ENCODE assay signal across 20 mouse cellular contexts in the genomic region with DNA sequence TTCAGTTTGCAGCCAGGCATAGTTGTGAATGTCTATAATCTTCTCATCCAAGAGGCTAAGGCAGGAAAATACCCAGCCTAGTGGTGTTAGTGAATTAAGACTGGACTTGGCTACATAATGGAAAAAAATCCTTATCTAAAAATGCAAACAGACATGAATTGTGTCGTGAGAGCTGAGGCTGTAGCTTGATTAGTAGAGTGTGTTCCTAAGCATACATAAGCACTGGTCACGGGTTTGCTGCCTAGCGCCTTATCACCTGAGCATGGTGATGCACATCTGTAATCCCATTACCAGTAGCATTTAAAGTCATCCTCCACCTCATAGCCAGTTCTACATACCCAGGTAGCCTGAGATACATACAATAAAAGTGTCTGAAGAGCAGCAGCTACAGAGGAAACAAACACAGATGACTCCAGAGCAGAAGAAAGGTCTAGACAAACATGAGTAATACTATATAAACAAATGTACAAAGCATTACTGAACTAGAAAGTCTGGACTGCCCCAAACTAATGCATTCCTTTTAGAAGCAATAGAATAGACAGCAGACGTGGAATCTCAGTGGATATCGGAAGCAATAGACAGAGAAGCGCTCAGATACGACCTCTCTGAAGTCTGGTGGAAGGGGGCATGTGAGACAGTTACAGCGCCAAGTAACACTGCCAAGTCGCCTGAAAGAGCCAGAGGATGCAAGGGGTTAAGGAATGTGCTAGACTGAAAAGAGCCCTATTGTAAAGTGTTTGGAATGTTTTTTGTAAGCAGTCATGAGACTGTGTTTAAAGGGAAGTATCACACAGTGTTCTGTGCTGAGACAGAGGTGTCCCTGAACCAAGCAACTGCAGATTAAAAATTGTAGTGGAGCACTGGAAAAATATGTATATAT.
A peak's percentile ranks its signal among the peaks of the same experiment; 100 is the strongest.
DNase-seq lines count a peak whose midpoint lies in the region; ATAC-seq and TF ChIP-seq lines count a peak whose summit lies in the region.
"Had no signal": no experiment of that assay in that cellular context is flagged by ENCODE, and none has a peak within 500 bp of the region (broad histone marks: within the 10 kb centered on the region; RNA-seq: fewer than 3 reads in every experiment).

No protein-coding gene starts in this region.

- H3K27me3 ChIP-seq in lung, embryonic 15.5 days = no peaks in the 10 kb centered on the region
- H3K27me3 ChIP-seq in intestine, embryonic 16.5 days (replicated peaks; ENCODE audit: control insufficient read depth, insufficient read depth, low read length) = no peaks in the 10 kb centered on the region
- no peaks in the 10 kb centered on the region for H3K27me3 ChIP-seq in thymus, adult 2 months (ENCODE audit: control insufficient read depth, insufficient read depth, low read length)
- H3K27me3 ChIP-seq: embryonic facial prominence, embryonic 15.5 days; hindbrain, embryonic 12.5 days; megakaryocyte, embryonic 14.5 days had no signal

- H3K4me3 ChIP-seq in lung, embryonic 15.5 days = no peak overlapping the region
- H3K4me3 ChIP-seq in intestine, embryonic 16.5 days (ENCODE audit: low read length) = no peak overlapping the region
- no peak overlapping the region for H3K4me3 ChIP-seq in thymus, adult 2 months (ENCODE audit: control insufficient read depth, insufficient read depth, low read length)
- H3K4me3 ChIP-seq: embryonic facial prominence, embryonic 15.5 days; heart, embryonic 10.5 days; hindbrain, embryonic 12.5 days; megakaryocyte, embryonic 14.5 days had no signal

- TF ChIP-seq CTCF in thymus, adult 2 months (IDR thresholded peaks at IDR 0.05; ENCODE audit: borderline replicate concordance, control insufficient read depth, extremely low read depth, insufficient read depth, low read length, poor library complexity) = no peak

- no peak overlapping the region for H3K9ac ChIP-seq in lung, embryonic 15.5 days
- H3K9ac ChIP-seq in intestine, embryonic 16.5 days (ENCODE audit: low read depth, low read length) = no peak overlapping the region
- H3K9ac ChIP-seq: embryonic facial prominence, embryonic 15.5 days; hindbrain, embryonic 12.5 days had no signal

- H3K4me1 ChIP-seq in lung, embryonic 15.5 days = peaks cover 33% of the 10 kb centered on the region
- peaks cover 11% of the 10 kb centered on the region for H3K4me1 ChIP-seq in intestine, embryonic 16.5 days (ENCODE audit: control insufficient read depth, insufficient read depth, low read length)
- H3K4me1 ChIP-seq in thymus, adult 2 months (replicated peaks; ENCODE audit: control insufficient read depth, insufficient read depth, low read length) = no peaks in the 10 kb centered on the region
- H3K4me1 ChIP-seq: embryonic facial prominence, embryonic 15.5 days; heart, embryonic 10.5 days; megakaryocyte, embryonic 14.5 days had no signal

- DNase-seq in lung, postnatal 25 days (ENCODE audit: low spot score) = no peak
- peak; percentile 20 for DNase-seq in lung, postnatal 36 days
- DNase-seq in adrenal gland, adult (ENCODE audit: inconsistent age in 2 of 2, low spot score in 1 of 2) = no peak
- DNase-seq in thymus, adult 2 months = no peak
- DNase-seq: adrenal gland, postnatal 14 days; cerebellum, adult 9-11 months; gastrocnemius, postnatal 10 days; kidney, adult 8-10 months; kidney, postnatal 10 days; midbrain, embryonic 14.5 days; right cerebral cortex, postnatal 4 days; thymus, postnatal 14 days had no signal

- peak; percentile 55 for ATAC-seq in lung, embryonic 15.5 days (ENCODE audit: borderline replicate concordance, extremely low read depth, low FRiP score, low TSS enrichment)
- peak; percentile 26; the same call in 1 of the 2 replicates for ATAC-seq in intestine, embryonic 16.5 days
- no peak for ATAC-seq in CD4-positive, CD25-positive, alpha-beta regulatory T cell, adult 4 months
- ATAC-seq: forebrain, embryonic 16.5 days had no signal

- peak overlapping the region; percentile 82 for H3K27ac ChIP-seq in lung, embryonic 15.5 days
- no peak overlapping the region for H3K27ac ChIP-seq in intestine, embryonic 16.5 days (ENCODE audit: low read length)
- no peak overlapping the region for H3K27ac ChIP-seq in thymus, adult 2 months (ENCODE audit: control insufficient read depth, insufficient read depth, low read length)
- H3K27ac ChIP-seq: embryonic facial prominence, embryonic 15.5 days; heart, embryonic 10.5 days; hindbrain, embryonic 12.5 days had no signal

- no peak for TF ChIP-seq POLR2A in thymus, adult 2 months (IDR thresholded peaks at IDR 0.05; ENCODE audit: control insufficient read depth, extremely low read depth, insufficient read depth, low read length, poor library complexity)

- H3K9me3 ChIP-seq in lung, embryonic 15.5 days = no peaks in the 10 kb centered on the region
- no peaks in the 10 kb centered on the region for H3K9me3 ChIP-seq in intestine, embryonic 16.5 days (ENCODE audit: control insufficient read depth, low read length)
- H3K9me3 ChIP-seq: embryonic facial prominence, embryonic 15.5 days; heart, embryonic 10.5 days; hindbrain, embryonic 12.5 days; megakaryocyte, embryonic 14.5 days had no signal

- WGBS in lung, embryonic 15.5 days = 20% methylated on average over 9 of the region's 9 CpGs
- 44% methylated on average over 9 of the region's 9 CpGs for WGBS in intestine, embryonic 16.5 days
- 91% methylated on average over 9 of the region's 9 CpGs for WGBS in thymus, adult 2 months

- no peak overlapping the region; the same call in 1 of the 2 replicates for H3K4me2 ChIP-seq in lung, embryonic 15.5 days
- H3K4me2 ChIP-seq in intestine, embryonic 16.5 days (ENCODE audit: low read depth, low read length) = no peak overlapping the region
- H3K4me2 ChIP-seq: embryonic facial prominence, embryonic 15.5 days; hindbrain, embryonic 12.5 days had no signal

- H3K36me3 ChIP-seq in lung, embryonic 15.5 days = no peaks in the 10 kb centered on the region
- H3K36me3 ChIP-seq in intestine, embryonic 16.5 days (ENCODE audit: control insufficient read depth, insufficient read depth, low read length) = no peaks in the 10 kb centered on the region
- no peaks in the 10 kb centered on the region for H3K36me3 ChIP-seq in thymus, adult 2 months (ENCODE audit: control insufficient read depth, insufficient read depth, low read length)
- H3K36me3 ChIP-seq: embryonic facial prominence, embryonic 15.5 days; heart, embryonic 10.5 days; hindbrain, embryonic 12.5 days had no signal
